Mouse (Mus musculus): Measurements from ENCODE around the gene Akt2. TPM values are rescaled to one million over a fixed set of nuclear protein-coding genes. Genes with fewer than 3 reads are reported as not detected.

Akt2 gene
- polyA plus RNA-seq, 1 experiment from 2014 or later, result 98.8 TPM

GRCm38 (mm10) chr7:27673575-27674131 lies 82.3 kb downstream of the Akt2 start:
- peak overlapping the region; percentile 96 for H3K4me3 ChIP-seq (replicated peaks)
- no peaks in the 10 kb centered on the region for H3K9me3 ChIP-seq
- peak; percentile 6; the same call in 1 of the 2 replicates for ATAC-seq (ENCODE audit: insufficient number of reproducible peaks, insufficient read depth, low FRiP score, low TSS enrichment, low read depth)
- peaks cover 22% of the 10 kb centered on the region for H3K4me1 ChIP-seq (replicated peaks)
- WGBS, result 4% methylated on average over 51 of the region's 52 CpGs
- H3K27ac ChIP-seq, result no peak overlapping the region
- peaks cover 29% of the 10 kb centered on the region; the same call in 1 of the 2 replicates for H3K36me3 ChIP-seq
- H3K27me3 ChIP-seq, result no peaks in the 10 kb centered on the region
- H3K4me2 ChIP-seq, result peak overlapping the region; percentile 100
- peak overlapping the region; percentile 93 for H3K9ac ChIP-seq (replicated peaks)

- Histone ChIP-seq H3K27ac (peak overlapping the region; percentile 95), H3K4me1 (replicated peaks) (peaks cover 22% of the 10 kb centered on the region), H3K4me2 (peak overlapping the region; percentile 100), H3K9ac (replicated peaks) (peak overlapping the region; percentile 93), H3K27me3 (no peaks in the 10 kb centered on the region), H3K36me3 (peaks cover 24% of the 10 kb centered on the region; the same call in 1 of the 2 replicates), H3K4me3 (replicated peaks) (peak overlapping the region; percentile 96), H3K9me3 (no peaks in the 10 kb centered on the region)
- ATAC-seq (ENCODE audit: insufficient number of reproducible peaks, insufficient read depth, low FRiP score, low TSS enrichment, low read depth), result no peak
- under 1% methylated on average over 31 of the region's 38 CpGs for WGBS
These were observed 82.8 kb downstream of the Akt2 start for GRCm38 (mm10) chr7:27674195-27674521.

GRCm38 (mm10) chr7:27674522-27675221 lies 83.3 kb downstream of the Akt2 start, which contains the start of gene Map3k10:
Map3k10 (minus strand) TSS chr7:27674598.
- peak within 1 kb of the TSS; percentile 95 for H3K27ac ChIP-seq
- H3K4me3 ChIP-seq (replicated peaks), result peak within 1 kb of the TSS; percentile 96
- ATAC-seq (ENCODE audit: insufficient number of reproducible peaks, insufficient read depth, low FRiP score, low TSS enrichment, low read depth), result peak; percentile 97
- H3K4me2 ChIP-seq, result peak within 1 kb of the TSS; percentile 100
- under 1% methylated on average over 31 of the region's 31 CpGs for WGBS
- H3K9me3 ChIP-seq, result no peaks in the 10 kb centered on the region
- peaks cover 22% of the 10 kb centered on the region for H3K4me1 ChIP-seq (replicated peaks)
- peak within 1 kb of the TSS; percentile 93 for H3K9ac ChIP-seq (replicated peaks)
- no peaks in the 10 kb centered on the region for H3K27me3 ChIP-seq
- peaks cover 20% of the 10 kb centered on the region; the same call in 1 of the 2 replicates for H3K36me3 ChIP-seq

GRCm38 (mm10) chr7:27675222-27675612 lies 83.9 kb downstream of the Akt2 start:
- Histone ChIP-seq H3K27ac (no peak overlapping the region), H3K36me3 (peaks cover 16% of the 10 kb centered on the region; the same call in 1 of the 2 replicates), H3K4me1 (replicated peaks) (peaks cover 22% of the 10 kb centered on the region), H3K4me2 (peak overlapping the region; percentile 100), H3K27me3 (no peaks in the 10 kb centered on the region), H3K4me3 (replicated peaks) (peak overlapping the region; percentile 96), H3K9ac (replicated peaks) (no peak overlapping the region; the same call in 1 of the 2 replicates), H3K9me3 (no peaks in the 10 kb centered on the region)
- no peak for ATAC-seq (ENCODE audit: insufficient number of reproducible peaks, insufficient read depth, low FRiP score, low TSS enrichment, low read depth)
- 39% methylated on average over 14 of the region's 14 CpGs for WGBS

GRCm38 (mm10) chr7:27683218-27683617 lies 91.9 kb downstream of the Akt2 start:
- Histone ChIP-seq H3K4me1 (replicated peaks) (peaks cover 5% of the 10 kb centered on the region), H3K27ac (no peak overlapping the region), H3K4me2 (no peak overlapping the region), H3K36me3 (no peaks in the 10 kb centered on the region), H3K9me3 (no peaks in the 10 kb centered on the region), H3K4me3 (replicated peaks) (no peak overlapping the region), H3K27me3 (no peaks in the 10 kb centered on the region; the same call in none of the 2 replicates), H3K9ac (replicated peaks) (no peak overlapping the region)
- no peak for ATAC-seq (ENCODE audit: insufficient number of reproducible peaks, insufficient read depth, low FRiP score, low TSS enrichment, low read depth)
- 86% methylated on average over 2 of the region's 2 CpGs for WGBS

GRCm38 (mm10) chr7:27685220-27685619 lies 93.9 kb downstream of the Akt2 start:
- no peak for ATAC-seq (ENCODE audit: insufficient number of reproducible peaks, insufficient read depth, low FRiP score, low TSS enrichment, low read depth)
- WGBS, result 32% methylated on average over 5 of the region's 5 CpGs
- H3K27ac ChIP-seq, result no peak overlapping the region
- H3K4me2 ChIP-seq, result peak overlapping the region; percentile 43
- H3K9ac ChIP-seq (replicated peaks), result no peak overlapping the region
- no peaks in the 10 kb centered on the region; the same call in none of the 2 replicates for H3K27me3 ChIP-seq
- 0 out of 2 replicates have a peak overlapping the region, but pooled peaks have one; percentile 10 for H3K4me3 ChIP-seq (replicated peaks)
- no peaks in the 10 kb centered on the region for H3K36me3 ChIP-seq
- peaks cover 13% of the 10 kb centered on the region for H3K4me1 ChIP-seq (replicated peaks)
- no peaks in the 10 kb centered on the region for H3K9me3 ChIP-seq

- H3K27me3 ChIP-seq, result no peaks in the 10 kb centered on the region; the same call in none of the 2 replicates
- no peak overlapping the region for H3K27ac ChIP-seq
- H3K9me3 ChIP-seq, result no peaks in the 10 kb centered on the region
- H3K9ac ChIP-seq (replicated peaks), result no peak overlapping the region
- no peaks in the 10 kb centered on the region for H3K36me3 ChIP-seq
- under 1% methylated on average over 6 of the region's 6 CpGs for WGBS
- peak overlapping the region; percentile 43 for H3K4me2 ChIP-seq
- ATAC-seq (ENCODE audit: insufficient number of reproducible peaks, insufficient read depth, low FRiP score, low TSS enrichment, low read depth), result no peak
- H3K4me3 ChIP-seq (replicated peaks), result peak overlapping the region; percentile 10; the same call in 1 of the 2 replicates
- peaks cover 13% of the 10 kb centered on the region for H3K4me1 ChIP-seq (replicated peaks)
These were observed 94.3 kb downstream of the Akt2 start for GRCm38 (mm10) chr7:27685681-27686080.

GRCm38 (mm10) chr7:27687043-27687442 lies 95.7 kb downstream of the Akt2 start:
- H3K27me3 ChIP-seq, result no peaks in the 10 kb centered on the region; the same call in 1 of the 2 replicates
- no peaks in the 10 kb centered on the region for H3K9me3 ChIP-seq
- H3K36me3 ChIP-seq, result no peaks in the 10 kb centered on the region
- no peak overlapping the region for H3K27ac ChIP-seq
- no peak for ATAC-seq (ENCODE audit: insufficient number of reproducible peaks, insufficient read depth, low FRiP score, low TSS enrichment, low read depth)
- H3K4me1 ChIP-seq (replicated peaks), result peaks cover 13% of the 10 kb centered on the region
- H3K9ac ChIP-seq (replicated peaks), result no peak overlapping the region
- H3K4me2 ChIP-seq, result no peak overlapping the region
- no peak overlapping the region for H3K4me3 ChIP-seq (replicated peaks)
- 73% methylated on average over 1 of the region's 1 CpGs for WGBS

- Histone ChIP-seq H3K27me3 (no peaks in the 10 kb centered on the region; the same call in 1 of the 2 replicates), H3K9ac (replicated peaks) (no peak overlapping the region), H3K27ac (no peak overlapping the region), H3K36me3 (no peaks in the 10 kb centered on the region), H3K4me1 (replicated peaks) (peaks cover 13% of the 10 kb centered on the region), H3K4me2 (peak overlapping the region; percentile 69), H3K9me3 (no peaks in the 10 kb centered on the region), H3K4me3 (replicated peaks) (no peak overlapping the region)
- 77% methylated on average over 3 of the region's 3 CpGs for WGBS
- ATAC-seq (ENCODE audit: insufficient number of reproducible peaks, insufficient read depth, low FRiP score, low TSS enrichment, low read depth), result no peak
These were observed 96.5 kb downstream of the Akt2 start for GRCm38 (mm10) chr7:27687836-27688235.

- Histone ChIP-seq H3K4me3 (replicated peaks) (peak overlapping the region; percentile 48), H3K27ac (peak overlapping the region; percentile 88), H3K4me1 (replicated peaks) (peaks cover 13% of the 10 kb centered on the region), H3K36me3 (no peaks in the 10 kb centered on the region), H3K27me3 (no peaks in the 10 kb centered on the region; the same call in 1 of the 2 replicates), H3K9me3 (no peaks in the 10 kb centered on the region), H3K9ac (replicated peaks) (peak overlapping the region; percentile 69), H3K4me2 (peak overlapping the region; percentile 69)
- 38% methylated on average over 14 of the region's 14 CpGs for WGBS
- no peak for ATAC-seq (ENCODE audit: insufficient number of reproducible peaks, insufficient read depth, low FRiP score, low TSS enrichment, low read depth)
These were observed 97.0 kb downstream of the Akt2 start for GRCm38 (mm10) chr7:27688246-27688788.
